Mouse (Mus musculus) layer of hippocampus, adult 11-12 months (tissue): Measurements from ENCODE around the gene Farp2.
"Not testable (repeated sequence)": the region's sequence is repeated elsewhere in the genome, so short reads cannot be mapped to it uniquely, and the experiment has no call there.

Source experiments
- DNase-seq: peaks from one replicate; pipeline ENCODE4 v3.0.0; 2022; ENCODE audit warnings: low spot score

Farp2 gene

GRCm38 (mm10) chr1:93635091-93635579 lies 123.3 kb downstream of the Farp2 start:
- no peak for DNase-seq

- DNase-seq = peak; percentile 99
These were observed 123.8 kb downstream of the Farp2 start for GRCm38 (mm10) chr1:93635580-93636192.

GRCm38 (mm10) chr1:93636211-93636897 lies 124.5 kb downstream of the Farp2 start:
- no peak for DNase-seq

- DNase-seq = no peak
These were observed 130.1 kb downstream of the Farp2 start for GRCm38 (mm10) chr1:93641978-93642377.

GRCm38 (mm10) chr1:93642692-93643091 lies 130.8 kb downstream of the Farp2 start:
- DNase-seq = no peak

- DNase-seq = no peak
These were observed 137.8 kb downstream of the Farp2 start for GRCm38 (mm10) chr1:93649604-93650172.

GRCm38 (mm10) chr1:93654275-93654674 lies 142.4 kb downstream of the Farp2 start:
- no peak for DNase-seq

- no peak for DNase-seq
These were observed 142.9 kb downstream of the Farp2 start for GRCm38 (mm10) chr1:93654798-93655197.

GRCm38 (mm10) chr1:93656325-93657024 lies 144.6 kb downstream of the Farp2 start:
- no peak for DNase-seq

GRCm38 (mm10) chr1:93657025-93657360 lies 145.1 kb downstream of the Farp2 start:
- no peak for DNase-seq

- not testable (repeated sequence) for DNase-seq
These were observed 146.7 kb downstream of the Farp2 start, which contains the start of gene Stk25 for GRCm38 (mm10) chr1:93658559-93658958. Stk25 (minus strand) TSS chr1:93658659.

- DNase-seq = no peak
These were observed 156.0 kb downstream of the Farp2 start for GRCm38 (mm10) chr1:93667760-93668400.

GRCm38 (mm10) chr1:93668791-93669548 lies 157.1 kb downstream of the Farp2 start:
- DNase-seq = peak; percentile 66

- no peak for DNase-seq
These were observed 158.1 kb downstream of the Farp2 start for GRCm38 (mm10) chr1:93669941-93670340.
